Mouse (Mus musculus) CH12.LX (cell line): ENCODE results near the gene Cldnd2. TPM values are rescaled to one million over a fixed set of nuclear protein-coding genes. Genes with fewer than 3 reads are reported as not detected.
A peak's percentile ranks its signal among the peaks of the same experiment; 100 is the strongest.
"Not testable (repeated sequence)": the region's sequence is repeated elsewhere in the genome, so short reads cannot be mapped to it uniquely, and the experiment has no call there.

Experiments
- DNase-seq: peaks from one replicate; pipeline ENCODE4 v3.0.0-alpha.2; 2013; ENCODE audit errors: extremely low read depth
- H3K27ac ChIP-seq: 2 replicates; pipeline ENCODE4 v1.5.1; 2012; ENCODE audit warnings: low read depth, mild to moderate bottlenecking, control low read depth, moderate library complexity; ENCODE audit not compliant: insufficient read depth
- H3K27me3 ChIP-seq: replicated peaks from 2 replicates; pipeline ENCODE3; 2012; ENCODE audit warnings: inconsistent platforms
- H3K36me3 ChIP-seq, 2 experiments: replicated peaks in 1 of 2; 2 replicates each; pipeline versions ENCODE3 to v1.6.1; 2012; ENCODE audit warnings: inconsistent platforms in 1 of 2, low read length in 1 of 2, mild to moderate bottlenecking in 1 of 2, mixed read lengths in 1 of 2, moderate library complexity in 1 of 2; ENCODE audit not compliant: control insufficient read depth in 1 of 2, insufficient read depth in 1 of 2
- H3K4me1 ChIP-seq, 2 experiments: 2 replicates each; pipeline ENCODE4 v1.6.1; 2012; ENCODE audit warnings: inconsistent platforms in 1 of 2, moderate library complexity in 1 of 2; ENCODE audit not compliant: insufficient read depth in 2 of 2, control insufficient read depth in 1 of 2
- H3K4me2 ChIP-seq: 2 replicates; pipeline ENCODE4 v1.6.1; 2012; ENCODE audit warnings: low read depth, mild to moderate bottlenecking, control low read depth; ENCODE audit not compliant: poor library complexity, insufficient read depth, severe bottlenecking
- H3K4me3 ChIP-seq, 3 experiments: fragments of 150-350 bp in 1 of 3; sonication (generic) in 1 of 3; replicated peaks in 1 of 3; 2 replicates each; pipeline versions ENCODE3 to v1.5.1; 2011 to 2012; ENCODE audit warnings: low read depth in 2 of 3, low read length in 2 of 3, mild to moderate bottlenecking in 2 of 3, moderate library complexity in 2 of 3, control low read depth in 1 of 3, improper control_type of control experiment in 1 of 3, inconsistent platforms in 1 of 3, mixed read lengths in 1 of 3; ENCODE audit not compliant: poor library complexity in 1 of 3
- H3K79me2 ChIP-seq: replicated peaks from 2 replicates; pipeline ENCODE4 v1.6.1; 2012; ENCODE audit warnings: mild to moderate bottlenecking, moderate library complexity; ENCODE audit not compliant: control insufficient read depth, poor library complexity, insufficient read depth, severe bottlenecking; ENCODE audit errors: extremely low read depth
- H3K9ac ChIP-seq: 2 replicates; pipeline ENCODE4 v1.6.1; 2012; ENCODE audit warnings: low read depth, mild to moderate bottlenecking, control low read depth, moderate library complexity; ENCODE audit not compliant: insufficient read depth
- H3K9me3 ChIP-seq: replicated peaks from 2 replicates; pipeline ENCODE3; 2012; ENCODE audit warnings: low read length, inconsistent platforms, mixed read lengths
- BHLHE40 ChIP-seq: IDR thresholded peaks from 2 replicates; pipeline ENCODE4 v1.6.1; 2011; ENCODE audit warnings: mild to moderate bottlenecking, low read depth, low read length, improper control_type of control experiment
- CHD1 ChIP-seq: IDR thresholded peaks from 2 replicates; pipeline ENCODE4 v1.6.1; 2012; ENCODE audit warnings: low read depth, low read length, improper control_type of control experiment, inconsistent platforms
- CHD2 ChIP-seq: IDR thresholded peaks from 2 replicates; pipeline ENCODE4 v1.6.1; 2011; ENCODE audit warnings: low read length, improper control_type of control experiment
- CTCF ChIP-seq, 2 experiments: IDR thresholded peaks in 1 of 2; conservative IDR thresholded peaks in 1 of 2; 2 replicates each; pipeline ENCODE4 v1.5.1; 2011 to 2012; ENCODE audit warnings: low read depth in 2 of 2, low read length in 2 of 2, improper control_type of control experiment in 1 of 2, inconsistent platforms in 1 of 2, mild to moderate bottlenecking in 1 of 2, moderate library complexity in 1 of 2
- E2F4 ChIP-seq: IDR thresholded peaks from 2 replicates; pipeline ENCODE4 v1.6.1; 2011; ENCODE audit warnings: low read depth, low read length, improper control_type of control experiment; ENCODE audit not compliant: insufficient replicate concordance
- GABPA ChIP-seq: IDR thresholded peaks from 2 replicates; pipeline ENCODE4 v1.6.1; 2012; ENCODE audit warnings: low read depth, low read length, improper control_type of control experiment, inconsistent platforms; ENCODE audit not compliant: insufficient replicate concordance
- HCFC1 ChIP-seq: IDR thresholded peaks from 2 replicates; pipeline ENCODE4 v1.6.1; 2012; ENCODE audit warnings: low read depth, mild to moderate bottlenecking, inconsistent platforms, low read length, improper control_type of control experiment
- IRF4 ChIP-seq: IDR thresholded peaks from 2 replicates; pipeline ENCODE4 v1.6.1; 2014; ENCODE audit warnings: low read depth, mild to moderate bottlenecking, inconsistent platforms, low read length, improper control_type of control experiment
- JUN ChIP-seq: IDR thresholded peaks from 2 replicates; pipeline ENCODE4 v1.6.1; 2011; ENCODE audit warnings: low read depth, mild to moderate bottlenecking, low read length, improper control_type of control experiment, moderate library complexity; ENCODE audit not compliant: insufficient read depth
- KAT2A ChIP-seq: IDR thresholded peaks from 2 replicates; pipeline ENCODE4 v1.6.1; 2012; ENCODE audit warnings: low read length, improper control_type of control experiment, inconsistent platforms; ENCODE audit not compliant: insufficient replicate concordance
- MAFK ChIP-seq: IDR thresholded peaks from 2 replicates; pipeline ENCODE4 v1.6.1; 2011; ENCODE audit warnings: low read length, improper control_type of control experiment; ENCODE audit not compliant: insufficient replicate concordance
- MAX ChIP-seq: IDR thresholded peaks from 2 replicates; pipeline ENCODE4 v1.6.1; 2011; ENCODE audit warnings: low read length, improper control_type of control experiment
- MEF2A ChIP-seq: IDR thresholded peaks from 2 replicates; pipeline ENCODE4 v1.6.1; 2014; ENCODE audit warnings: low read depth, mild to moderate bottlenecking, inconsistent platforms, low read length, improper control_type of control experiment, borderline replicate concordance
- MXI1 ChIP-seq: IDR thresholded peaks from 2 replicates; pipeline ENCODE4 v1.6.1; 2011; ENCODE audit warnings: mild to moderate bottlenecking, low read depth, low read length, improper control_type of control experiment
- MYC ChIP-seq: IDR thresholded peaks from 2 replicates; pipeline ENCODE4 v1.6.1; 2011; ENCODE audit warnings: low read depth, mild to moderate bottlenecking, improper control_type of control experiment, low read length
- NELFE ChIP-seq: IDR thresholded peaks from 2 replicates; pipeline ENCODE4 v1.6.1; 2011; ENCODE audit warnings: low read depth, low read length, improper control_type of control experiment
- NRF1 ChIP-seq: IDR thresholded peaks from 2 replicates; pipeline ENCODE4 v1.6.1; 2014; ENCODE audit warnings: low read depth, mild to moderate bottlenecking, inconsistent platforms, low read length, improper control_type of control experiment, moderate library complexity
- PAX5 ChIP-seq: IDR thresholded peaks from 2 replicates; pipeline ENCODE4 v1.6.1; 2012; ENCODE audit warnings: low read length, inconsistent platforms, mixed read lengths
- POLR2A ChIP-seq: IDR thresholded peaks from 2 replicates; pipeline ENCODE4 v1.6.1; 2011; ENCODE audit warnings: low read depth, mild to moderate bottlenecking, improper control_type of control experiment, low read length
- POLR2AphosphoS2 ChIP-seq: IDR thresholded peaks from 2 replicates; pipeline ENCODE4 v1.6.1; 2011; ENCODE audit warnings: low read depth, low read length, improper control_type of control experiment
- RAD21 ChIP-seq: IDR thresholded peaks from 2 replicates; pipeline ENCODE4 v1.6.1; 2011; ENCODE audit warnings: low read depth, mild to moderate bottlenecking, low read length, improper control_type of control experiment, moderate library complexity
- RCOR1 ChIP-seq: conservative IDR thresholded peaks from 2 replicates; pipeline ENCODE4 v1.6.1; 2012; ENCODE audit warnings: low read depth, mild to moderate bottlenecking, inconsistent platforms, low read length, improper control_type of control experiment
- TBP ChIP-seq: conservative IDR thresholded peaks from 2 replicates; pipeline ENCODE4 v1.6.1; 2011; ENCODE audit warnings: low read depth, low read length, improper control_type of control experiment
- UBTF ChIP-seq: IDR thresholded peaks from 2 replicates; pipeline ENCODE4 v1.6.1; 2012; ENCODE audit warnings: low read depth, mild to moderate bottlenecking, inconsistent platforms, low read length, improper control_type of control experiment, moderate library complexity
- USF1 ChIP-seq: IDR thresholded peaks from 2 replicates; pipeline ENCODE4 v1.6.1; 2014; ENCODE audit warnings: low read depth, mild to moderate bottlenecking, inconsistent platforms, low read length, improper control_type of control experiment
- USF2 ChIP-seq: conservative IDR thresholded peaks from 2 replicates; pipeline ENCODE4 v1.6.1; 2011; ENCODE audit warnings: low read depth, low read length, improper control_type of control experiment
- ZC3H11A ChIP-seq: IDR thresholded peaks from 2 replicates; pipeline ENCODE4 v1.6.1; 2012; ENCODE audit warnings: low read depth, mild to moderate bottlenecking, inconsistent platforms, low read length, improper control_type of control experiment
- ZNF384 ChIP-seq: IDR thresholded peaks from 2 replicates; pipeline ENCODE4 v1.6.1; 2012; ENCODE audit warnings: low read depth, low read length, improper control_type of control experiment, inconsistent platforms
- dilution Hi-C: fragments of 300-500 bp; cut with MboI; formaldehyde crosslinking; loops from 2 replicates; pipeline ENCODE4 v1.14.3; 2020; ENCODE audit warnings: low sequenced_read_pairs; ENCODE audit not compliant: extremely low pct_unique_long_range_greater_than_20kb, extremely low pct_ligation_motif_present
- in situ Hi-C: fragments of 300-500 bp; cut with MboI; formaldehyde crosslinking; loops from 3 replicates; pipeline ENCODE4 v1.14.3; 2019; ENCODE audit warnings: low sequenced_read_pairs, low pct_ligation_motif_present, low pct_unique_long_range_greater_than_20kb, mixed read lengths
- polyA plus RNA-seq: library from polyadenylated mRNA; unstranded; fragments of >175 nt; gene quantifications from 2 replicates; pipeline ENCODE4 v1.2.1, GENCODE M21; 2012; ENCODE audit warnings: low read depth; ENCODE audit not compliant: insufficient read length
- total RNA-seq, 2 experiments: library from RNA; depleted of rRNA; stranded (reverse); fragments of 300-350 nt in 1 of 2; fragments of >200 nt in 1 of 2; gene quantifications; 2 replicates each; pipeline ENCODE4 v1.2.3; 2012 to 2014

Gene Cldnd2
- total and polyA plus RNA-seq, 3 experiments = not detected

DNA sequence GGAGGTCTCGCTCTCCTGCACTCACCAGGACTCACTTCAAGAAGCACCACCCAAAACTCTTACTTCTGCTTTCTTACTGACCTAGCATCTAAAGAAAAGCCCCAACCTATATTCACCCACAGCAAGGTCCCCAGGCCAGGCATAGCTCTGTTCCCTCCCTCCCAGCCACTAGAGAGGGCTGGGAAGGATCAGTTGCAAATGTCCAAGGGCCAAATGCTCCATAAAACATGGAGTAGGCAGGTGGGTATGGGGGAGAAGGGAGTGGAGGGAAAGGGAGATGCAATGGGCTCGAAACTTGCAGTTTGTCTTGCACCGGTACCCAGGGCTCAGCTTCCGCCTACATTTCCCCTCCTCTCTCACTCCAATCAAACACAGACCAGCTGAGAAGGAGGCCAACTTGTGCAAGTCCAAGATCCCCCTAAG lies 32.4 kb upstream of the Cldnd2 start, which contains the start of gene Siglecg (continued):
- TF ChIP-seq USF1 (no peak), USF2 (no peak), MEF2A (no peak), GABPA (no peak), MAX (no peak), RCOR1 (0 out of 2 replicates have a peak, but pooled peaks have one; percentile 9), MAFK (no peak), TBP (0 out of 2 replicates have a peak, but pooled peaks have one; percentile 26), E2F4 (no peak), BHLHE40 (0 out of 2 replicates have a peak, but pooled peaks have one; percentile 7), HCFC1 (peak; percentile 31; the same call in 1 of the 2 replicates), CHD1 (no peak), POLR2AphosphoS2 (no peak), CTCF (conservative IDR thresholded peaks at IDR 0.05 in 1 of 2, IDR thresholded peaks at IDR 0.05 in 1 of 2; ENCODE audit: low read depth in 2 of 2, low read length in 2 of 2) (no peak), MYC (no peak), CHD2 (no peak), MXI1 (no peak; the same call in 1 of the 2 replicates), NELFE (peak; percentile 54; the same call in 1 of the 2 replicates)

DNA sequence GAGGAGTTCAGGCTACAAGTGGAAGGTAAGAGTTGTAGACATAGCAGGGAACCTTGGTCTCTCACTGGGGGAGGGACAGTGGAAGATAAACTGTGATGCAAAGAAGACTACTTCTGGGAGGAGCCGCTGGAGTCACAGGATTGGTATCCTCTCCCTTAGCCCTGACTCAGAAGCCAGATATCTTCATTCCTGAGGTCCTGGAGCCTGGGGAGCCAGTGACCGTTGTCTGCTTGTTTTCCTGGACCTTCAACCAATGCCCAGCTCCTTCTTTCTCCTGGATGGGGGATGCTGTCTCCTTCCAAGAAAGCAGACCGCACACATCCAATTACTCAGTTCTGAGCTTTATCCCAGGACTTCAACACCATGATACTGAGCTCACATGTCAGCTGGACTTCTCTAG lies 31.5 kb upstream of the Cldnd2 start:
- dilution Hi-C loops = no loop called here
- no peaks in the 10 kb centered on the region for H3K27me3 ChIP-seq
- peak overlapping the region; percentile 67 to 72 (median 69) for H3K4me3 ChIP-seq
- peak overlapping the region; percentile 88 for H3K9ac ChIP-seq
- in situ Hi-C loops = loop anchor here (25.0 kb wide), 1 partner anchor 1378 kb away; no protein-coding TSS in a partner anchor
- H3K9me3 ChIP-seq = no peaks in the 10 kb centered on the region
- no peak overlapping the region for H3K27ac ChIP-seq
- peaks cover 10% of the 10 kb centered on the region; the same call in 1 of the 2 replicates for H3K79me2 ChIP-seq
- peaks cover 14 to 38% of the 10 kb centered on the region in 2 experiments for H3K4me1 ChIP-seq
- H3K36me3 ChIP-seq = peaks cover 27 to 42% of the 10 kb centered on the region in 2 experiments
- peak overlapping the region; percentile 81 for H3K4me2 ChIP-seq
- TF ChIP-seq NRF1 (no peak), CHD2 (no peak), CTCF (conservative IDR thresholded peaks at IDR 0.05 in 1 of 2, IDR thresholded peaks at IDR 0.05 in 1 of 2; ENCODE audit: low read depth in 2 of 2, low read length in 2 of 2) (no peak), USF2 (no peak), USF1 (no peak), JUN (no peak), ZC3H11A (no peak), GABPA (no peak), RAD21 (no peak), POLR2A (no peak), ZNF384 (no peak), MYC (no peak), IRF4 (no peak), UBTF (no peak), PAX5 (no peak), NELFE (no peak), RCOR1 (no peak), KAT2A (no peak)
- DNase-seq = peak; percentile 41

DNA sequence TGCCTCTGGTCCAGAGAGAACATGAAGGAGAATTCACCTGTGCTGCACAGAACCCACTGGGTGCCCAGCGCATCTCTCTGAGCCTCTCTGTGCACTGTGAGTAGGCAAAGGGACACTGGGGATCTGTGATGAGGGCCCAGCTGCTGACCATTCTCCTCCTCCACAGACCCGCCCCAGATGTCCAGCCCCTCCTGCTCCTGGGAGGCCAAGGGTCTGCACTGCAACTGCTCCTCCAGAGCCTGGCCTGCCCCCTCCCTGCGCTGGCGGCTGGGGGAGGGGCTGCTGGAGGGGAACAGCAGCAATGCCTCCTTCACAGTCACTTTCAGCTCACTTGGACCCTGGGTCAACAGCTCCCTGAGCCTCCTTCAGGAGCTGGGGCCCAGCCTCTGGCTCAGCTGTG lies 28.9 kb upstream of the Cldnd2 start:
- H3K4me3 ChIP-seq, H3K9me3 ChIP-seq, H3K79me2 ChIP-seq, H3K4me2 ChIP-seq, DNase-seq, H3K27ac ChIP-seq, H3K9ac ChIP-seq, H3K27me3 ChIP-seq, dilution Hi-C loops: not testable (repeated sequence)
- in situ Hi-C loops = loop anchor here (25.0 kb wide), 1 partner anchor 1376 kb away; no protein-coding TSS in a partner anchor
- peaks cover 40 to 63% of the 10 kb centered on the region in 2 experiments for H3K36me3 ChIP-seq
- H3K4me1 ChIP-seq = peaks cover 6 to 26% of the 10 kb centered on the region in 2 experiments
